Mouse (Mus musculus): ENCODE data around the gene Adamts12. TPM values are rescaled to one million over a fixed set of nuclear protein-coding genes. Genes with fewer than 3 reads are reported as not detected.

Gene Adamts12
- total RNA-seq, 2 experiments from 2014 or later = 2.3 to 3.4 TPM

DNA sequence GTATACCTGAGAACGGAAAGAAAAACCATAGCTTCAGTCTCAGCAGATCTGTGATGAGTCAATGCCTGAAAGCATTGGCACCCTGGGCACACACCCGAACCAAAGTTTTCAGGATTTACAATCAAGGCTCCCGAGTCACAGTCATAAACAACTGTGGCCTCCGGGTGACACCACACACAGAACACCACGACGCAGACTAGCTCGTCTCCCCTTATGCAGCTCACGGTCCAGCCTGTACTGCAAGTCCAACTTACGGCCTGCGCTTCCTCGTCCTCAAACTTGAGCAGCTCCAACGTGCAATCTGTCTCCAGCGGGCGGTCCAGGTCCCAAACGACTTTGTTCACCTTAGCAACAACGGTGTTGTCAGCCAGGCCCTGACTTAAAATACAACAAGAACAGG lies 328.3 kb downstream of the Adamts12 start:
- no peak for DNase-seq (ENCODE audit: low spot score in 2 of 2)

DNA sequence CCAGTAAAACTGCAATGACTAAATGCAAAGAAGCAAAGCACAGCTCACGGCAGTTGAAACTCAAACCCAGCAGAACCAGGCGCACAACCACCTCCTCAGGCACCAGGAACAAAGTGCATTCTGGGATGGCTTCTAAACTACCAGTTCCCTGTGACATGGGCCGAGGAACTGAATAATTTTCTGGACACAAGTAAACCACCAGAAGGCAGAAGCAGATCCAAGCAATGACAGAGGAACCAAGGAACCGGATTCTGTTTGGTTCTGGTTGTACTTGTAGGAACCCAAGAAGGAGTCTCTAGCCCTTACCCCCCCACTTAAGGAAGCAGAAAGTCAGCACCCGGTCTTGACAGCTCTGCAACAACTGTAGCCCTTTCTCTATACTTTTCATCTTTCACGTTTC lies 331.8 kb downstream of the Adamts12 start:
- no peak for DNase-seq (ENCODE audit: low spot score in 2 of 2)

Other genes with a start within 250 kb of the Adamts12 start
- under 1 TPM; 0.38 to 0.86 TPM for gene C1qtnf3, start 112.5 kb upstream of the Adamts12 start, total RNA-seq (2021)
- 10 to 100 TPM; 17.0 to 21.6 TPM for gene Amacr, start 83.0 kb upstream of the Adamts12 start, total RNA-seq (2021)
- gene Slc45a2, start 64.1 kb upstream of the Adamts12 start, total RNA-seq (2021) = not detected
- gene Rxfp3, start 26.8 kb upstream of the Adamts12 start, total RNA-seq (2021) = not detected